8 mouse cellular contexts compared by ENCODE assay signal in genomic region chr1:34432411-34432775, GRCm38 (mm10). TPM values are rescaled to one million over a fixed set of nuclear protein-coding genes. Genes with fewer than 3 reads are reported as not detected.
DNase-seq lines count a peak whose midpoint lies in the region; ATAC-seq and TF ChIP-seq lines count a peak whose summit lies in the region.

No protein-coding gene starts in this region.

- peak overlapping the region; percentile 68 for H3K4me3 ChIP-seq in E14TG2a.4 (replicated peaks; ENCODE audit: low read length)
- H3K4me3 ChIP-seq in embryonic facial prominence, embryonic 15.5 days (replicated peaks), result peak overlapping the region; percentile 66
- peak overlapping the region; percentile 48 for H3K4me3 ChIP-seq in hindbrain, embryonic 14.5 days (replicated peaks; ENCODE audit: low read length)
- H3K4me3 ChIP-seq in lung, embryonic 16.5 days (ENCODE audit: low read length), result peak overlapping the region; percentile 51

- peaks cover 7% of the 10 kb centered on the region for H3K27me3 ChIP-seq in E14TG2a.4 (ENCODE audit: insufficient read depth, low read length)
- H3K27me3 ChIP-seq in embryonic facial prominence, embryonic 15.5 days, result no peaks in the 10 kb centered on the region
- no peaks in the 10 kb centered on the region for H3K27me3 ChIP-seq in hindbrain, embryonic 14.5 days (ENCODE audit: control insufficient read depth, insufficient read depth, low read length)
- no peaks in the 10 kb centered on the region for H3K27me3 ChIP-seq in lung, embryonic 16.5 days (ENCODE audit: control insufficient read depth, insufficient read depth, low read depth, low read length)

- peak overlapping the region; percentile 31; the same call in 1 of the 2 replicates for H3K9ac ChIP-seq in embryonic facial prominence, embryonic 15.5 days
- peak overlapping the region; percentile 65 for H3K9ac ChIP-seq in hindbrain, embryonic 14.5 days
- H3K9ac ChIP-seq in lung, embryonic 16.5 days (ENCODE audit: low read length), result peak overlapping the region; percentile 65

- no peak for ATAC-seq in embryonic facial prominence, embryonic 15.5 days (ENCODE audit: insufficient number of reproducible peaks, low FRiP score, low TSS enrichment, low read depth)
- no peak for ATAC-seq in hindbrain, embryonic 14.5 days (ENCODE audit: low FRiP score)
- no peak for ATAC-seq in lung, embryonic 16.5 days (ENCODE audit: low read depth)

- 45% methylated on average over 13 of the region's 13 CpGs for whole genome bisulfite sequencing in embryonic facial prominence, embryonic 15.5 days
- WGBS in hindbrain, embryonic 14.5 days, result 18% methylated on average over 13 of the region's 13 CpGs
- whole genome bisulfite sequencing in lung, embryonic 16.5 days, result 48% methylated on average over 13 of the region's 13 CpGs

- H3K4me1 ChIP-seq in E14TG2a.4 (replicated peaks; ENCODE audit: low read depth, low read length), result peaks cover 24% of the 10 kb centered on the region
- peaks cover 14% of the 10 kb centered on the region for H3K4me1 ChIP-seq in embryonic facial prominence, embryonic 15.5 days
- peaks cover 11% of the 10 kb centered on the region for H3K4me1 ChIP-seq in hindbrain, embryonic 14.5 days (replicated peaks; ENCODE audit: control insufficient read depth, insufficient read depth, low read length)
- peaks cover 5% of the 10 kb centered on the region; the same call in 1 of the 2 replicates for H3K4me1 ChIP-seq in lung, embryonic 16.5 days (replicated peaks; ENCODE audit: control insufficient read depth, insufficient read depth, low read length)

- H3K4me2 ChIP-seq in embryonic facial prominence, embryonic 15.5 days (replicated peaks), result peak overlapping the region; percentile 71
- peak overlapping the region; percentile 88 for H3K4me2 ChIP-seq in hindbrain, embryonic 14.5 days (replicated peaks)
- H3K4me2 ChIP-seq in lung, embryonic 16.5 days (ENCODE audit: low read depth, low read length), result peak overlapping the region; percentile 67

- peak; percentile 44 to 77 for DNase-seq in adrenal gland, adult (ENCODE audit: inconsistent age in 2 of 2, low spot score in 1 of 2)
- no peak for DNase-seq in adrenal gland, adult 8-10 months
- peak; percentile 42 for DNase-seq in hindbrain, embryonic 14.5 days (ENCODE audit: low spot score)
- peak; percentile 78 for DNase-seq in testis, postnatal 10 days (ENCODE audit: low spot score)
- no peak for DNase-seq in layer of hippocampus, adult 8-10 months (ENCODE audit: low spot score in 2 of 2)

- H3K9me3 ChIP-seq in E14TG2a.4 (ENCODE audit: low read length), result peaks cover 60% of the 10 kb centered on the region
- H3K9me3 ChIP-seq in embryonic facial prominence, embryonic 15.5 days (replicated peaks), result peaks cover 23% of the 10 kb centered on the region; the same call in 1 of the 2 replicates
- H3K9me3 ChIP-seq in hindbrain, embryonic 14.5 days (ENCODE audit: control insufficient read depth, low read length), result peaks cover 14% of the 10 kb centered on the region
- H3K9me3 ChIP-seq in lung, embryonic 16.5 days (ENCODE audit: control insufficient read depth, low read length), result peaks cover 32% of the 10 kb centered on the region

- peak overlapping the region; percentile 84; the same call in 1 of the 2 replicates for H3K27ac ChIP-seq in embryonic facial prominence, embryonic 15.5 days (replicated peaks)
- peak overlapping the region; percentile 71 for H3K27ac ChIP-seq in hindbrain, embryonic 14.5 days
- no peak overlapping the region for H3K27ac ChIP-seq in lung, embryonic 16.5 days (ENCODE audit: low read length)

- peaks cover 15% of the 10 kb centered on the region for H3K36me3 ChIP-seq in E14TG2a.4 (ENCODE audit: insufficient read depth, low read length)
- peaks cover 18% of the 10 kb centered on the region for H3K36me3 ChIP-seq in embryonic facial prominence, embryonic 15.5 days
- peaks cover 6% of the 10 kb centered on the region; the same call in 1 of the 2 replicates for H3K36me3 ChIP-seq in hindbrain, embryonic 14.5 days (replicated peaks; ENCODE audit: control insufficient read depth, insufficient read depth)
- H3K36me3 ChIP-seq in lung, embryonic 16.5 days (ENCODE audit: control insufficient read depth, insufficient read depth, low read length), result peaks cover 18% of the 10 kb centered on the region

- no peak for TF ChIP-seq CTCF in E14TG2a.4 (conservative IDR thresholded peaks at IDR 0.05; ENCODE audit: low read length)

RNA-seq across cellular contexts. Expression of gene Ccdc115, which starts 7.1 kb away (rescaled TPM):
- total RNA-seq in adrenal gland, adult 8-10 months (2022), result 10 to 100 TPM; 17.6 to 22.4 (median 18.9) TPM
- 57.3 and 58.4 TPM in 2 replicates for polyA plus RNA-seq in embryonic facial prominence, embryonic 15.5 days (2015; fragmentation: Nextera tagmentation; extraction: Ambion mirVana)
- polyA plus RNA-seq in hindbrain, embryonic 14.5 days (2014; fragmentation: Nextera tagmentation; extraction: Ambion mirVana), result 59.5 and 60.6 TPM in 2 replicates
- polyA plus RNA-seq in lung, embryonic 16.5 days (2015; fragmentation: Nextera tagmentation; extraction: Ambion mirVana), result 50.8 and 54.6 TPM in 2 replicates
- 10 to 100 TPM; 16.0 to 20.6 (median 17.9) TPM for total RNA-seq in layer of hippocampus, adult 8-10 months (2022)

RNA-seq across cellular contexts. Expression of gene Imp4, which starts 7.3 kb away (rescaled TPM):
- total RNA-seq in adrenal gland, adult 8-10 months (2022), result 10 to 100 TPM; 65.7 to 73.7 (median 71.4) TPM
- polyA plus RNA-seq in embryonic facial prominence, embryonic 15.5 days (2015; fragmentation: Nextera tagmentation; extraction: Ambion mirVana), result 69.0 and 69.7 TPM in 2 replicates
- polyA plus RNA-seq in hindbrain, embryonic 14.5 days (2014; fragmentation: Nextera tagmentation; extraction: Ambion mirVana), result 48.3 and 49.6 TPM in 2 replicates
- 73.8 and 79.4 TPM in 2 replicates for polyA plus RNA-seq in lung, embryonic 16.5 days (2015; fragmentation: Nextera tagmentation; extraction: Ambion mirVana)
- 10 to 100 TPM; 32.3 to 36.9 (median 33.4) TPM for total RNA-seq in layer of hippocampus, adult 8-10 months (2022)

RNA-seq across cellular contexts. Expression of gene Ptpn18, which starts 27.2 kb away (rescaled TPM):
- 1 to 10 TPM; 5.3 to 10.0 (median 7.2) TPM for total RNA-seq in adrenal gland, adult 8-10 months (2022)
- 19.3 and 21.0 TPM in 2 replicates for polyA plus RNA-seq in embryonic facial prominence, embryonic 15.5 days (2015; fragmentation: Nextera tagmentation; extraction: Ambion mirVana)
- 5.5 and 6.8 TPM in 2 replicates for polyA plus RNA-seq in hindbrain, embryonic 14.5 days (2014; fragmentation: Nextera tagmentation; extraction: Ambion mirVana)
- polyA plus RNA-seq in lung, embryonic 16.5 days (2015; fragmentation: Nextera tagmentation; extraction: Ambion mirVana), result 43.2 and 44.0 TPM in 2 replicates
- 10 to 100 TPM in 1 of 4 experiments, 1 to 10 TPM in 3; 5.0 to 11.9 (median 8.9) TPM for total RNA-seq in layer of hippocampus, adult 8-10 months (2022)

Comparison
In these comparisons a context has a peak if more than half of its experiments do, and no peak if none do; other contexts are left out.
1. DNase-seq: peak in adrenal gland, adult (2 of 2), hindbrain, embryonic 14.5 days (single experiment) and testis, postnatal 10 days (single experiment); none in adrenal gland, adult 8-10 months (single experiment) and layer of hippocampus, adult 8-10 months (0 of 2).
2. Peak in every context shown above with its lines, with median percentiles within 50 percentile points of each other: H3K4me3 ChIP-seq, H3K4me2 ChIP-seq and H3K9ac ChIP-seq.